ENCODE assay signal across 18 mouse cellular contexts in the genomic region with DNA sequence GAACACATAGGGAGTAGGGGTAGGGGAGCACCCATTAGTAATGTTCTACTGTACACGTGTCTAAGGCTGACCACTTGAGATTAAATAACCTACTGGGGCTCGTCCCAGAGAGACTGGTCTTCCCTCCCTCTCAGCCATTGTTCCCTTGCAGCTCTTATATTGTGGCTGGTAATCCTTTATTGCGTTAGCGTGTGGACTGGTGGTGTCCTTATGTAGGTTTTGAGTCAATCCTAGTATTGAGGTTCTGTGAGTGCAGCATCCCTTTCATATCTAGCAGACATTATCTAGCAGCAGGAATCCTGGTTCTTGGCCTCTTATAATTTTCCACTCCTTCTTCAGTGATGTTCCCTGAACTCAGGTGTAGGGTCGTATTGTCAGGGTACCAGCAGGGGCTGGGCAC.
"Had no signal": no experiment of that assay in that cellular context is flagged by ENCODE, and none has a peak within 500 bp of the region (broad histone marks: within the 10 kb centered on the region; RNA-seq: fewer than 3 reads in every experiment).

No protein-coding gene starts in this region.

- H3K4me3 ChIP-seq: liver, embryonic 15.5 days; lung, embryonic 15.5 days; megakaryocyte, embryonic 14.5 days; midbrain, embryonic 12.5 days; neural tube, embryonic 12.5 days; stomach, embryonic 15.5 days had no signal

- H3K36me3 ChIP-seq: stomach, embryonic 15.5 days had no signal

- H3K27ac ChIP-seq: liver, embryonic 15.5 days; lung, embryonic 15.5 days; macrophage; midbrain, embryonic 12.5 days; neural tube, embryonic 12.5 days; stomach, embryonic 15.5 days; stomach, postnatal 0 days had no signal

- H3K4me1 ChIP-seq: liver, embryonic 15.5 days; lung, embryonic 15.5 days; megakaryocyte, embryonic 14.5 days; midbrain, embryonic 12.5 days; neural tube, embryonic 12.5 days; stomach, embryonic 15.5 days had no signal

- DNase-seq: liver, postnatal 0 days; lung, adult 2 months; lung, postnatal 14 days; lung, postnatal 36 days; midbrain, embryonic 14.5 days; right cerebral cortex, postnatal 14 days; thymus, adult 2 months; thymus, postnatal 25 days; thymus, postnatal 4 days had no signal

- H3K27me3 ChIP-seq: liver, embryonic 15.5 days; lung, embryonic 15.5 days; megakaryocyte, embryonic 14.5 days; midbrain, embryonic 12.5 days; neural tube, embryonic 12.5 days; stomach, embryonic 15.5 days had no signal

- H3K9ac ChIP-seq: liver, embryonic 15.5 days; liver, postnatal 0 days; lung, embryonic 15.5 days; midbrain, embryonic 12.5 days; neural tube, embryonic 12.5 days; stomach, embryonic 15.5 days had no signal

- ATAC-seq: liver, postnatal 0 days; lung, postnatal 0 days had no signal

- H3K9me3 ChIP-seq: liver, embryonic 15.5 days; lung, embryonic 15.5 days; megakaryocyte, embryonic 14.5 days; midbrain, embryonic 12.5 days; neural tube, embryonic 12.5 days; stomach, embryonic 15.5 days had no signal

- H3K4me2 ChIP-seq: liver, embryonic 15.5 days; lung, embryonic 15.5 days; midbrain, embryonic 12.5 days; neural tube, embryonic 12.5 days; stomach, embryonic 15.5 days had no signal
